8 mouse cellular contexts compared by ENCODE assay signal in genomic region chr14:46831295-46831694, GRCm38 (mm10). TPM values are rescaled to one million over a fixed set of nuclear protein-coding genes. Genes with fewer than 3 reads are reported as not detected.
DNase-seq lines count a peak whose midpoint lies in the region; ATAC-seq and TF ChIP-seq lines count a peak whose summit lies in the region.

No protein-coding gene starts in this region.

- peak overlapping the region; percentile 89 for H3K4me3 ChIP-seq in heart, adult 2 months
- H3K4me3 ChIP-seq in heart, embryonic 14.5 days (ENCODE audit: control insufficient read depth in 1 of 2, insufficient read depth in 1 of 2, low read depth in 1 of 2, low read length in 2 of 2), result peak overlapping the region; percentile 71 to 86
- peak overlapping the region; percentile 90 for H3K4me3 ChIP-seq in liver, embryonic 15.5 days (replicated peaks)

- H3K36me3 ChIP-seq in heart, adult 2 months (ENCODE audit: control insufficient read depth, insufficient read depth, low read length), result no peaks in the 10 kb centered on the region; the same call in 1 of the 2 replicates
- no peaks in the 10 kb centered on the region for H3K36me3 ChIP-seq in heart, embryonic 14.5 days (ENCODE audit: control insufficient read depth, insufficient read depth, low read length)
- H3K36me3 ChIP-seq in liver, embryonic 15.5 days (replicated peaks), result no peaks in the 10 kb centered on the region; the same call in 1 of the 2 replicates

- no peak for TF ChIP-seq EP300 in heart, adult 2 months (IDR thresholded peaks at IDR 0.05; ENCODE audit: insufficient read depth, low read depth, low read length)

- TF ChIP-seq CTCF in heart, adult 2 months (IDR thresholded peaks at IDR 0.05), result no peak
- TF ChIP-seq CTCF in brain, embryonic 14.5 days (IDR thresholded peaks at IDR 0.05; ENCODE audit: borderline replicate concordance, extremely low read depth, insufficient read depth, insufficient read length), result no peak

- no peaks in the 10 kb centered on the region for H3K27me3 ChIP-seq in heart, adult 2 months (ENCODE audit: control insufficient read depth, insufficient read depth, low read length)
- no peaks in the 10 kb centered on the region for H3K27me3 ChIP-seq in heart, embryonic 14.5 days (ENCODE audit: control insufficient read depth, insufficient read depth, low read length)
- H3K27me3 ChIP-seq in liver, embryonic 15.5 days, result no peaks in the 10 kb centered on the region

- H3K79me2 ChIP-seq in heart, adult 2 months (replicated peaks; ENCODE audit: control insufficient read depth, insufficient read depth, low read length), result peaks cover 1% of the 10 kb centered on the region; the same call in 1 of the 2 replicates

- WGBS in heart, adult 2 months, result 2% methylated on average over 4 of the region's 4 CpGs
- WGBS in heart, embryonic 14.5 days, result 3% methylated on average over 4 of the region's 4 CpGs
- under 1% methylated on average over 4 of the region's 4 CpGs for WGBS in liver, embryonic 15.5 days (ENCODE audit: insufficient replicate concordance)

- no peak overlapping the region for H3K9ac ChIP-seq in heart, adult 2 months (ENCODE audit: low read depth, low read length)
- peak overlapping the region; percentile 82 for H3K9ac ChIP-seq in heart, embryonic 14.5 days (ENCODE audit: low read length)
- peak overlapping the region; percentile 91 for H3K9ac ChIP-seq in liver, embryonic 15.5 days

- H3K4me1 ChIP-seq in heart, adult 2 months (ENCODE audit: control insufficient read depth, insufficient read depth, low read length), result peaks cover 11% of the 10 kb centered on the region
- peaks cover 0 to 14% of the 10 kb centered on the region in 2 experiments; a peak in 2 of 4 replicates for H3K4me1 ChIP-seq in heart, embryonic 14.5 days (ENCODE audit: control insufficient read depth in 2 of 2, insufficient read depth in 2 of 2, low read length in 2 of 2)
- peaks cover 54% of the 10 kb centered on the region for H3K4me1 ChIP-seq in liver, embryonic 15.5 days (replicated peaks)

- ATAC-seq in heart, embryonic 14.5 days (ENCODE audit: insufficient number of reproducible peaks, insufficient read depth, low FRiP score, low read depth), result no peak
- 0 out of 2 replicates have a peak, but pooled peaks have one; percentile 17 for ATAC-seq in liver, embryonic 15.5 days (ENCODE audit: insufficient read depth)
- no peak for ATAC-seq in megakaryocyte progenitor cell, adult 5-6 weeks (replicated peaks; ENCODE audit: poor library complexity)

- TF ChIP-seq POLR2A in heart, adult 2 months (IDR thresholded peaks at IDR 0.05; ENCODE audit: insufficient read depth, low read depth, low read length), result no peak
- no peak for TF ChIP-seq POLR2A in brain, embryonic 14.5 days (IDR thresholded peaks at IDR 0.05; ENCODE audit: borderline replicate concordance, extremely low read depth, insufficient read depth, insufficient read length, poor library complexity, severe bottlenecking)

- intact Hi-C loops in heart, adult 2 months (cut with DNase I), result loop anchor here (5.0 kb wide), 1 partner anchor 256 kb away; no protein-coding TSS in a partner anchor
- intact Hi-C loops in heart, postnatal 25 days (cut with DNase I), result loop anchor here (5.0 kb wide), 1 partner anchor 171 kb away; no protein-coding TSS in a partner anchor

- peak overlapping the region; percentile 87 for H3K27ac ChIP-seq in heart, adult 2 months
- peak overlapping the region; percentile 43 to 82; a peak in 3 of 4 replicates for H3K27ac ChIP-seq in heart, embryonic 14.5 days (replicated peaks in 1 of 2; ENCODE audit: control insufficient read depth in 1 of 2, insufficient read depth in 1 of 2, low read depth in 2 of 2, low read length in 2 of 2)
- peak overlapping the region; percentile 84 for H3K27ac ChIP-seq in liver, embryonic 15.5 days (replicated peaks)

- no peaks in the 10 kb centered on the region for H3K9me3 ChIP-seq in heart, embryonic 14.5 days (ENCODE audit: control insufficient read depth, low read length)
- H3K9me3 ChIP-seq in liver, embryonic 15.5 days (replicated peaks), result no peaks in the 10 kb centered on the region

- H3K4me2 ChIP-seq in heart, embryonic 14.5 days (ENCODE audit: low read length), result peak overlapping the region; percentile 67
- H3K4me2 ChIP-seq in liver, embryonic 15.5 days, result peak overlapping the region; percentile 83

- no peak for DNase-seq in heart, adult 2 months
- DNase-seq in heart, postnatal 25 days (ENCODE audit: low spot score), result no peak
- DNase-seq in brain, embryonic 14.5 days (ENCODE audit: low read depth), result peak; percentile 3
- DNase-seq in adrenal gland, adult (ENCODE audit: inconsistent age in 2 of 2, low spot score in 1 of 2), result no peak
- no peak for DNase-seq in adrenal gland, postnatal 36 days

RNA-seq across cellular contexts. Expression of gene Cgrrf1, which starts 0.6 kb away (rescaled TPM):
- total RNA-seq in heart, adult 2 months (2021), result 10 to 100 TPM; 33.5 to 38.5 TPM
- 20.6 and 30.0 TPM in 2 replicates for polyA plus RNA-seq in heart, adult 2 months (2012; rRNA removed)
- 10 to 100 TPM; 37.4 to 39.8 TPM for total RNA-seq in heart, postnatal 25 days (2021)
- 12.7 and 14.2 TPM in 2 replicates for polyA plus RNA-seq in brain, embryonic 14.5 days (2012; rRNA removed)
- polyA plus RNA-seq in heart, embryonic 14.5 days (2014; fragmentation: Nextera tagmentation; extraction: Ambion mirVana), result 29.7 and 35.3 TPM in 2 replicates
- 17.7 and 18.7 TPM in 2 replicates for polyA plus RNA-seq in liver, embryonic 15.5 days (2015; fragmentation: Nextera tagmentation; extraction: Ambion mirVana)
- total RNA-seq in adrenal gland, postnatal 36 days (2021), result 10 to 100 TPM; 41.4 to 51.1 TPM
- total RNA-seq in megakaryocyte progenitor cell, adult 5-6 weeks (2015), result 19.0 and 31.0 TPM in 2 replicates
- 18.4 and 19.0 TPM in 2 replicates for total RNA-seq in megakaryocyte progenitor cell, adult 5-6 weeks (2017)

RNA-seq across cellular contexts. Expression of gene Gmfb, which starts 9.3 kb away (rescaled TPM):
- total RNA-seq in heart, adult 2 months (2021), result 10 to 100 TPM; 27.4 to 33.8 TPM
- 7.5 and 17.2 TPM in 2 replicates for polyA plus RNA-seq in heart, adult 2 months (2012; rRNA removed)
- total RNA-seq in heart, postnatal 25 days (2021), result 10 to 100 TPM; 30.5 to 33.5 TPM
- polyA plus RNA-seq in brain, embryonic 14.5 days (2012; rRNA removed), result 55.7 and 66.6 TPM in 2 replicates
- 57.2 and 60.5 TPM in 2 replicates for polyA plus RNA-seq in heart, embryonic 14.5 days (2014; fragmentation: Nextera tagmentation; extraction: Ambion mirVana)
- polyA plus RNA-seq in liver, embryonic 15.5 days (2015; fragmentation: Nextera tagmentation; extraction: Ambion mirVana), result 22.4 and 23.9 TPM in 2 replicates
- 100 to 1,000 TPM; 126 TPM for total RNA-seq in adrenal gland, postnatal 36 days (2021)
- total RNA-seq in megakaryocyte progenitor cell, adult 5-6 weeks (2015), result 68.2 and 70.6 TPM in 2 replicates
- 78.9 and 87.3 TPM in 2 replicates for total RNA-seq in megakaryocyte progenitor cell, adult 5-6 weeks (2017)

RNA-seq across cellular contexts. Expression of gene Cnih1, which starts 43.1 kb away (rescaled TPM):
- 10 to 100 TPM; 48.7 TPM for total RNA-seq in heart, adult 2 months (2021)
- 52.2 and 70.4 TPM in 2 replicates for polyA plus RNA-seq in heart, adult 2 months (2012; rRNA removed)
- total RNA-seq in heart, postnatal 25 days (2021), result 10 to 100 TPM; 52.5 to 53.5 TPM
- polyA plus RNA-seq in brain, embryonic 14.5 days (2012; rRNA removed), result 94.8 and 106 TPM in 2 replicates
- 164 and 174 TPM in 2 replicates for polyA plus RNA-seq in heart, embryonic 14.5 days (2014; fragmentation: Nextera tagmentation; extraction: Ambion mirVana)
- 79.4 and 80.0 TPM in 2 replicates for polyA plus RNA-seq in liver, embryonic 15.5 days (2015; fragmentation: Nextera tagmentation; extraction: Ambion mirVana)
- total RNA-seq in adrenal gland, postnatal 36 days (2021), result 100 to 1,000 TPM in 1 of 2 experiments, 10 to 100 TPM in 1; 96.7 to 115 TPM
- total RNA-seq in megakaryocyte progenitor cell, adult 5-6 weeks (2015), result 125 and 128 TPM in 2 replicates
- 59.5 and 62.4 TPM in 2 replicates for total RNA-seq in megakaryocyte progenitor cell, adult 5-6 weeks (2017)

RNA-seq across cellular contexts. Expression of gene Samd4, which starts 51.4 kb away (rescaled TPM):
- total RNA-seq in heart, adult 2 months (2021), result 10 to 100 TPM; 51.7 to 62.3 TPM
- polyA plus RNA-seq in heart, adult 2 months (2012; rRNA removed), result 23.8 and 40.6 TPM in 2 replicates
- total RNA-seq in heart, postnatal 25 days (2021), result 10 to 100 TPM; 57.1 to 57.9 TPM
- 5.8 and 7.8 TPM in 2 replicates for polyA plus RNA-seq in brain, embryonic 14.5 days (2012; rRNA removed)
- 11.0 and 12.0 TPM in 2 replicates for polyA plus RNA-seq in heart, embryonic 14.5 days (2014; fragmentation: Nextera tagmentation; extraction: Ambion mirVana)
- polyA plus RNA-seq in liver, embryonic 15.5 days (2015; fragmentation: Nextera tagmentation; extraction: Ambion mirVana), result 0.59 and 0.60 TPM in 2 replicates
- 10 to 100 TPM; 23.6 to 33.3 TPM for total RNA-seq in adrenal gland, postnatal 36 days (2021)
- total RNA-seq in megakaryocyte progenitor cell, adult 5-6 weeks (2015), result 0.15 TPM in 1 of 2 replicates, not detected in the other
- 0.10 TPM in 1 of 2 replicates, not detected in the other for total RNA-seq in megakaryocyte progenitor cell, adult 5-6 weeks (2017)
